Mouse (Mus musculus) stomach, postnatal 0 days (tissue): ENCODE results near the gene Mrpl44.

ENCODE experiments used
- CTCF ChIP-seq: IDR thresholded peaks from 2 replicates; pipeline ENCODE4 v1.5.1; 2016; ENCODE audit warnings: antibody characterized with exemption, low read depth, mild to moderate bottlenecking, moderate library complexity
- EP300 ChIP-seq: optimal IDR thresholded peaks from 2 replicates; pipeline ENCODE3; 2016; ENCODE audit warnings: antibody characterized with exemption

DNA sequence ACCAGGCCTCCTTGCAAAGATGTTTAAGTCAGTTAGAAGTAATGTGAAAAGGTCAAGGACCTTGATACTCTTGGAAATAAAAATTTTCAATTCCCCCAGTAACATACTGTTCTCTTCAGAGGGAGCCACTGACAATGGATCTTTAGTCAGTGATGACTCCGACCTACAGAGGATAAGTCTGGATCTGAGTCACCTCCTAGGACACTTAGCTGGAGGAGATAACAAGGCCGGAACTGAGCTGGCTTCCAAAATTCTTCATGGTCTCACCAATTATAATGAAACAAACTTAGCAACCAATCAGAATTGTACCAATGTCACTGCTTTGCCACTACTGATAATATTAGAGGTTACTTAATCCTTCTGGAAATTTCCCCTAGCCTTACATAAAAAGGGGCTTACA lies 11.8 kb upstream of the Mrpl44 start:
- TF ChIP-seq EP300 (no peak), CTCF (no peak)
